Mouse (Mus musculus): ENCODE measurements around the gene Prdm2. TPM values are rescaled to one million over a fixed set of nuclear protein-coding genes. Genes with fewer than 3 reads are reported as not detected.
A peak's percentile ranks its signal among the peaks of the same experiment; 100 is the strongest.

The Prdm2 gene
- polyA plus RNA-seq, 1 experiment = 9.2 TPM

GRCm38 (mm10) chr4:143180731-143181130 lies 32.1 kb downstream of the Prdm2 start:
- Histone ChIP-seq H3K79me3 (ENCODE audit: low read depth) (peaks cover 2% of the 10 kb centered on the region), H3ac (ENCODE audit: control insufficient read depth, insufficient read length, low read depth) (no peak overlapping the region), H3K4me3 (ENCODE audit: insufficient read depth, poor library complexity, severe bottlenecking) (no peak overlapping the region), H3K79me2 (ENCODE audit: control insufficient read depth, insufficient read depth) (no peaks in the 10 kb centered on the region), H3K27me3 (ENCODE audit: control insufficient read depth, insufficient read depth, insufficient read length) (no peaks in the 10 kb centered on the region), H3K36me3 (ENCODE audit: control insufficient read depth, insufficient read depth) (peaks cover 3% of the 10 kb centered on the region)
- no peak for TF ChIP-seq USF1 (IDR thresholded peaks at IDR 0.05; ENCODE audit: low read depth)
- TF ChIP-seq CTCF (IDR thresholded peaks at IDR 0.05; ENCODE audit: control insufficient read depth, insufficient read depth, insufficient read length) = no peak
- TF ChIP-seq FOSL1 (IDR thresholded peaks at IDR 0.05; ENCODE audit: insufficient read depth, low read length, poor library complexity, severe bottlenecking) = no peak
- no peak for TF ChIP-seq CEBPB (IDR thresholded peaks at IDR 0.05; ENCODE audit: low read depth)
- TF ChIP-seq MYOD1 (IDR thresholded peaks at IDR 0.05; ENCODE audit: control insufficient read depth, insufficient read length, low read depth) = no peak
- no peak for TF ChIP-seq MYOG (IDR thresholded peaks at IDR 0.05; ENCODE audit: control insufficient read depth, extremely low read depth, insufficient read length)

- Histone ChIP-seq H3K79me3 (ENCODE audit: low read depth) (no peaks in the 10 kb centered on the region), H3K27me3 (ENCODE audit: control insufficient read depth, insufficient read depth, insufficient read length) (no peaks in the 10 kb centered on the region), H3ac (ENCODE audit: control insufficient read depth, insufficient read length, low read depth) (no peak overlapping the region), H3K79me2 (ENCODE audit: control insufficient read depth, insufficient read depth) (no peaks in the 10 kb centered on the region), H3K4me3 (ENCODE audit: insufficient read depth, poor library complexity, severe bottlenecking) (no peak overlapping the region), H3K36me3 (ENCODE audit: control insufficient read depth, insufficient read depth) (peaks cover 13% of the 10 kb centered on the region)
- TF ChIP-seq MYOD1 (IDR thresholded peaks at IDR 0.05; ENCODE audit: control insufficient read depth, insufficient read length, low read depth) (no peak), FOSL1 (IDR thresholded peaks at IDR 0.05; ENCODE audit: insufficient read depth, low read length, poor library complexity, severe bottlenecking) (no peak)
These were observed 41.0 kb downstream of the Prdm2 start for GRCm38 (mm10) chr4:143171600-143172290.

- Histone ChIP-seq H3K4me3 (ENCODE audit: insufficient read depth, poor library complexity, severe bottlenecking) (no peak overlapping the region), H3K79me2 (ENCODE audit: control insufficient read depth, insufficient read depth) (no peaks in the 10 kb centered on the region), H3ac (ENCODE audit: control insufficient read depth, insufficient read length, low read depth) (no peak overlapping the region), H3K36me3 (ENCODE audit: control insufficient read depth, insufficient read depth) (peaks cover 17% of the 10 kb centered on the region), H3K79me3 (ENCODE audit: low read depth) (no peaks in the 10 kb centered on the region), H3K27me3 (ENCODE audit: control insufficient read depth, insufficient read depth, insufficient read length) (no peaks in the 10 kb centered on the region)
- TF ChIP-seq CEBPB (IDR thresholded peaks at IDR 0.05; ENCODE audit: low read depth) (no peak), CTCF (IDR thresholded peaks at IDR 0.05; ENCODE audit: control insufficient read depth, insufficient read depth, insufficient read length) (no peak), USF1 (IDR thresholded peaks at IDR 0.05; ENCODE audit: low read depth) (no peak), MYOD1 (IDR thresholded peaks at IDR 0.05; ENCODE audit: control insufficient read depth, insufficient read length, low read depth) (no peak), MYOG (IDR thresholded peaks at IDR 0.05; ENCODE audit: control insufficient read depth, extremely low read depth, insufficient read length) (no peak), MAX (IDR thresholded peaks at IDR 0.05) (no peak), FOSL1 (IDR thresholded peaks at IDR 0.05; ENCODE audit: insufficient read depth, low read length, poor library complexity, severe bottlenecking) (no peak)
These were observed 42.5 kb downstream of the Prdm2 start for GRCm38 (mm10) chr4:143170290-143170689.

GRCm38 (mm10) chr4:143168093-143168492 lies 44.7 kb downstream of the Prdm2 start:
- no peaks in the 10 kb centered on the region for H3K79me3 ChIP-seq (ENCODE audit: low read depth)
- TF ChIP-seq MAX (IDR thresholded peaks at IDR 0.05) (no peak), MYOD1 (IDR thresholded peaks at IDR 0.05; ENCODE audit: control insufficient read depth, insufficient read length, low read depth) (no peak), FOSL1 (IDR thresholded peaks at IDR 0.05; ENCODE audit: insufficient read depth, low read length, poor library complexity, severe bottlenecking) (no peak), CEBPB (IDR thresholded peaks at IDR 0.05; ENCODE audit: low read depth) (no peak), MYOG (IDR thresholded peaks at IDR 0.05; ENCODE audit: control insufficient read depth, extremely low read depth, insufficient read length) (no peak), CTCF (IDR thresholded peaks at IDR 0.05; ENCODE audit: control insufficient read depth, insufficient read depth, insufficient read length) (no peak), USF1 (IDR thresholded peaks at IDR 0.05; ENCODE audit: low read depth) (no peak)
- H3K36me3 ChIP-seq (ENCODE audit: control insufficient read depth, insufficient read depth) = peaks cover 17% of the 10 kb centered on the region
- no peak overlapping the region for H3K4me3 ChIP-seq (ENCODE audit: insufficient read depth, poor library complexity, severe bottlenecking)
- H3K27me3 ChIP-seq (ENCODE audit: control insufficient read depth, insufficient read depth, insufficient read length) = no peaks in the 10 kb centered on the region
- no peaks in the 10 kb centered on the region for H3K79me2 ChIP-seq (ENCODE audit: control insufficient read depth, insufficient read depth)
- no peak overlapping the region for H3ac ChIP-seq (ENCODE audit: control insufficient read depth, insufficient read length, low read depth)

GRCm38 (mm10) chr4:143161619-143162479 lies 50.9 kb downstream of the Prdm2 start:
- Histone ChIP-seq H3K79me2 (ENCODE audit: control insufficient read depth, insufficient read depth) (peaks cover 48% of the 10 kb centered on the region), H3K27me3 (ENCODE audit: control insufficient read depth, insufficient read depth, insufficient read length) (no peaks in the 10 kb centered on the region), H3K36me3 (ENCODE audit: control insufficient read depth, insufficient read depth) (peaks cover 17% of the 10 kb centered on the region), H3K79me3 (ENCODE audit: low read depth) (peaks cover 47% of the 10 kb centered on the region), H3ac (ENCODE audit: control insufficient read depth, insufficient read length, low read depth) (peak overlapping the region; percentile 95), H3K4me3 (ENCODE audit: insufficient read depth, poor library complexity, severe bottlenecking) (peak overlapping the region; percentile 64)
- TF ChIP-seq MAX (IDR thresholded peaks at IDR 0.05) (peak; percentile 34), MYOD1 (IDR thresholded peaks at IDR 0.05; ENCODE audit: control insufficient read depth, insufficient read length, low read depth) (peak; percentile 81), USF1 (IDR thresholded peaks at IDR 0.05; ENCODE audit: low read depth) (no peak)

Data from C2C12 (cell line).